In genomic region chr2:94524536-94524935, GRCm38 (mm10) we compare ENCODE assay signal across 9 mouse cellular contexts.
DNase-seq lines count a peak whose midpoint lies in the region.
"Had no signal": no experiment of that assay in that cellular context is flagged by ENCODE, and none has a peak within 500 bp of the region (broad histone marks: within the 10 kb centered on the region; RNA-seq: fewer than 3 reads in every experiment).

No protein-coding gene starts in this region.

- intact Hi-C loops in heart, postnatal 14 days (cut with DNase I) = no loop called here

- peak; percentile 39 to 48 for DNase-seq in heart, postnatal 14 days
- DNase-seq in heart, adult 8-10 months (ENCODE audit: low spot score) = no peak
- DNase-seq in urinary bladder, postnatal 14 days (ENCODE audit: low spot score) = peak; percentile 31
- no peak for DNase-seq in urinary bladder, adult 2 months (ENCODE audit: low spot score)
- peak; percentile 77 for DNase-seq in forelimb bud, embryonic 11.5 days (ENCODE audit: low read depth, low spot score)
- DNase-seq in spleen, adult 12 weeks (ENCODE audit: low spot score) = no peak
- no peak for DNase-seq in gastrocnemius, adult 8-10 months (ENCODE audit: low spot score in 2 of 2)
- no peak for DNase-seq in natural killer cell, adult 2 months (ENCODE audit: low spot score in 2 of 2)
- DNase-seq: layer of hippocampus, postnatal 36 days had no signal

Comparison
In these comparisons a context has a peak if more than half of its experiments do, and no peak if none do; other contexts are left out.
1. DNase-seq: peak in heart, postnatal 14 days (2 of 2), urinary bladder, postnatal 14 days (single experiment) and forelimb bud, embryonic 11.5 days (single experiment); none in heart, adult 8-10 months (single experiment), urinary bladder, adult 2 months (single experiment), spleen, adult 12 weeks (single experiment), gastrocnemius, adult 8-10 months (0 of 2) and natural killer cell, adult 2 months (0 of 2).